Mouse (Mus musculus) liver, embryonic 11.5 days (tissue): ENCODE results near the gene Slc25a11. TPM values are rescaled to one million over a fixed set of nuclear protein-coding genes. Genes with fewer than 3 reads are reported as not detected.
A peak's percentile ranks its signal among the peaks of the same experiment; 100 is the strongest.

Experiments used
- ATAC-seq: fragments of 200-750 bp; cut with Nextera tagmentation; replicated peaks from 2 replicates; pipeline ENCODE4 v1.8.0; 2017; ENCODE audit warnings: moderate number of reproducible peaks, mild to moderate bottlenecking, moderate TSS enrichment, moderate library complexity; ENCODE audit not compliant: low FRiP score
- DNase-seq: peaks from one replicate; pipeline ENCODE4 v3.0.0-alpha.2; 2017; ENCODE audit warnings: low spot score
- H3K27ac ChIP-seq: fragments of 300-500 bp; sonication (generic); 2 replicates; pipeline ENCODE4 v1.5.1; 2014; ENCODE audit warnings: mild to moderate bottlenecking, low read depth, low read length, control low read depth
- H3K27me3 ChIP-seq: fragments of 300-500 bp; sonication (generic); replicated peaks from 2 replicates; pipeline ENCODE4 v1.6.1; 2014; ENCODE audit warnings: low read length, mixed read lengths; ENCODE audit not compliant: control insufficient read depth, insufficient read depth
- H3K36me3 ChIP-seq: fragments of 300-500 bp; sonication (generic); 2 replicates; pipeline ENCODE4 v1.6.1; 2014; ENCODE audit warnings: mild to moderate bottlenecking, low read length, moderate library complexity, mixed read lengths; ENCODE audit not compliant: control insufficient read depth, insufficient read depth
- H3K4me1 ChIP-seq: fragments of 300-500 bp; sonication (generic); replicated peaks from 2 replicates; pipeline ENCODE4 v1.6.1; 2014; ENCODE audit warnings: low read length, mixed read lengths; ENCODE audit not compliant: control insufficient read depth, insufficient read depth
- H3K4me2 ChIP-seq: fragments of 300-500 bp; sonication (generic); 2 replicates; pipeline ENCODE4 v1.6.1; 2014; ENCODE audit warnings: mild to moderate bottlenecking, control low read depth, moderate library complexity
- H3K4me3 ChIP-seq: fragments of 300-500 bp; sonication (generic); 2 replicates; pipeline ENCODE4 v1.5.1; 2014; ENCODE audit warnings: low read depth, low read length, control low read depth
- H3K9ac ChIP-seq: fragments of 300-500 bp; sonication (generic); 2 replicates; pipeline ENCODE4 v1.6.1; 2014; ENCODE audit warnings: low read depth, low read length, control low read depth
- H3K9me3 ChIP-seq: fragments of 300-500 bp; sonication (generic); 2 replicates; pipeline ENCODE4 v1.6.1; 2016; ENCODE audit warnings: low read length, inconsistent platforms, mixed read lengths; ENCODE audit not compliant: control insufficient read depth
- WGBS: fragments of 180-500 bp; shearing (Covaris S2); extraction: QIAGEN DNeasy Blood & Tissue Kit; methylation state at CpG from one replicate; pipeline ENCODE4 v1.1.7; 2014; 5-methylcytosine and 5-hydroxymethylcytosine counted together
- polyA plus RNA-seq: library from polyadenylated mRNA; unstranded; fragments of >200 nt; fragmentation: Nextera tagmentation; extraction: Ambion mirVana; gene quantifications from 2 replicates; pipeline ENCODE4 v1.2.1, GENCODE M21; 2014

Gene Slc25a11
- polyA plus RNA-seq, 1 experiment from 2014 or later, result 115 TPM

GRCm38 (mm10) chr11:70664741-70665140 lies 17.5 kb upstream of the Slc25a11 start:
- no peak overlapping the region for H3K4me2 ChIP-seq
- H3K27me3 ChIP-seq, result no peaks in the 10 kb centered on the region
- DNase-seq, result no peak
- WGBS, result 89% methylated on average over 9 of the region's 9 CpGs
- peaks cover 28% of the 10 kb centered on the region for H3K36me3 ChIP-seq
- H3K27ac ChIP-seq, result no peak overlapping the region
- H3K9me3 ChIP-seq, result no peaks in the 10 kb centered on the region
- H3K4me1 ChIP-seq, result peaks cover 10% of the 10 kb centered on the region
- H3K9ac ChIP-seq, result no peak overlapping the region
- no peak for ATAC-seq
- H3K4me3 ChIP-seq, result no peak overlapping the region

- Histone ChIP-seq H3K4me1 (peaks cover 10% of the 10 kb centered on the region), H3K9me3 (no peaks in the 10 kb centered on the region), H3K27ac (no peak overlapping the region), H3K36me3 (peaks cover 28% of the 10 kb centered on the region), H3K9ac (no peak overlapping the region), H3K4me2 (no peak overlapping the region), H3K27me3 (no peaks in the 10 kb centered on the region), H3K4me3 (no peak overlapping the region)
- ATAC-seq (no peak), DNase-seq (no peak)
- 93% methylated on average over 6 of the region's 6 CpGs for WGBS
These were observed 16.7 kb upstream of the Slc25a11 start for GRCm38 (mm10) chr11:70663957-70664356.

GRCm38 (mm10) chr11:70663101-70663500 lies 15.8 kb upstream of the Slc25a11 start:
- peaks cover 14% of the 10 kb centered on the region for H3K4me1 ChIP-seq
- ATAC-seq (no peak), DNase-seq (no peak)
- H3K4me2 ChIP-seq, result no peak overlapping the region
- no peaks in the 10 kb centered on the region for H3K27me3 ChIP-seq
- H3K27ac ChIP-seq, result no peak overlapping the region
- peaks cover 28% of the 10 kb centered on the region for H3K36me3 ChIP-seq
- no peaks in the 10 kb centered on the region for H3K9me3 ChIP-seq
- no peak overlapping the region for H3K4me3 ChIP-seq
- H3K9ac ChIP-seq, result no peak overlapping the region
- 89% methylated on average over 8 of the region's 8 CpGs for WGBS

- Histone ChIP-seq H3K4me2 (no peak overlapping the region), H3K27ac (no peak overlapping the region), H3K36me3 (peaks cover 26% of the 10 kb centered on the region), H3K9me3 (no peaks in the 10 kb centered on the region), H3K9ac (no peak overlapping the region), H3K4me3 (no peak overlapping the region), H3K27me3 (no peaks in the 10 kb centered on the region), H3K4me1 (peaks cover 29% of the 10 kb centered on the region)
- ATAC-seq, result no peak
- WGBS, result 88% methylated on average over 8 of the region's 8 CpGs
- no peak for DNase-seq
These were observed 13.3 kb upstream of the Slc25a11 start for GRCm38 (mm10) chr11:70660571-70660970.

GRCm38 (mm10) chr11:70658942-70659341 lies 11.7 kb upstream of the Slc25a11 start:
- H3K36me3 ChIP-seq, result peaks cover 12% of the 10 kb centered on the region
- H3K9ac ChIP-seq, result no peak overlapping the region
- no peak for ATAC-seq

GRCm38 (mm10) chr11:70658521-70658920 lies 11.2 kb upstream of the Slc25a11 start:
- no peak overlapping the region; the same call in 1 of the 2 replicates for H3K27ac ChIP-seq
- H3K9ac ChIP-seq, result 0 out of 2 replicates have a peak overlapping the region, but pooled peaks have one; percentile 26
- WGBS, result 75% methylated on average over 5 of the region's 5 CpGs
- H3K4me3 ChIP-seq, result no peak overlapping the region
- H3K4me2 ChIP-seq, result no peak overlapping the region; the same call in 1 of the 2 replicates
- H3K4me1 ChIP-seq, result peaks cover 30% of the 10 kb centered on the region
- H3K9me3 ChIP-seq, result no peaks in the 10 kb centered on the region
- H3K36me3 ChIP-seq, result peaks cover 8% of the 10 kb centered on the region
- no peaks in the 10 kb centered on the region for H3K27me3 ChIP-seq
- ATAC-seq (no peak), DNase-seq (no peak)

More at GRCm38 (mm10) chr11:70658942-70659341, 11.7 kb upstream of the Slc25a11 start:
- no peak overlapping the region; the same call in 1 of the 2 replicates for H3K27ac ChIP-seq
- H3K4me2 ChIP-seq, result no peak overlapping the region
- no peaks in the 10 kb centered on the region for H3K9me3 ChIP-seq
- no peaks in the 10 kb centered on the region for H3K27me3 ChIP-seq
- DNase-seq, result no peak
- H3K4me1 ChIP-seq, result peaks cover 30% of the 10 kb centered on the region
- WGBS, result 60% methylated on average over 8 of the region's 8 CpGs
- H3K4me3 ChIP-seq, result no peak overlapping the region

GRCm38 (mm10) chr11:70657991-70658390 lies 10.7 kb upstream of the Slc25a11 start:
- no peak for DNase-seq
- peaks cover 30% of the 10 kb centered on the region for H3K4me1 ChIP-seq
- H3K4me3 ChIP-seq, result no peak overlapping the region
- H3K4me2 ChIP-seq, result peak overlapping the region; percentile 92
- no peaks in the 10 kb centered on the region for H3K9me3 ChIP-seq
- WGBS, result 59% methylated on average over 9 of the region's 9 CpGs
- no peaks in the 10 kb centered on the region for H3K27me3 ChIP-seq
- H3K9ac ChIP-seq, result 0 out of 2 replicates have a peak overlapping the region, but pooled peaks have one; percentile 25
- ATAC-seq, result no peak
- H3K36me3 ChIP-seq, result peaks cover 5% of the 10 kb centered on the region
- no peak overlapping the region for H3K27ac ChIP-seq

- ATAC-seq (no peak), DNase-seq (no peak)
- no peaks in the 10 kb centered on the region for H3K27me3 ChIP-seq
- H3K4me2 ChIP-seq, result peak overlapping the region; percentile 92
- H3K9me3 ChIP-seq, result no peaks in the 10 kb centered on the region
- peaks cover 34% of the 10 kb centered on the region for H3K4me1 ChIP-seq
- 42% methylated on average over 6 of the region's 6 CpGs for WGBS
- H3K36me3 ChIP-seq, result peaks cover 6% of the 10 kb centered on the region
- no peak overlapping the region for H3K4me3 ChIP-seq
- peak overlapping the region; percentile 100 for H3K27ac ChIP-seq
- 0 out of 2 replicates have a peak overlapping the region, but pooled peaks have one; percentile 25 for H3K9ac ChIP-seq
These were observed 10.3 kb upstream of the Slc25a11 start for GRCm38 (mm10) chr11:70657573-70657972.

- Histone ChIP-seq H3K4me1 (peaks cover 40% of the 10 kb centered on the region), H3K4me2 (peak within 1 kb of the TSS; percentile 92), H3K27me3 (no peaks in the 10 kb centered on the region), H3K9ac (peak within 1 kb of the TSS; percentile 100), H3K4me3 (peak within 1 kb of the TSS; percentile 100), H3K9me3 (no peaks in the 10 kb centered on the region), H3K27ac (peak within 1 kb of the TSS; percentile 100), H3K36me3 (peaks cover 11% of the 10 kb centered on the region)
- 8% methylated on average over 3 of the region's 3 CpGs for WGBS
- DNase-seq (no peak), ATAC-seq (no peak)
These were observed 9.7 kb upstream of the Slc25a11 start, which contains the start of gene Eno3 for GRCm38 (mm10) chr11:70656964-70657363. Eno3 (plus strand) TSS chr11:70657202.
